Mouse (Mus musculus): ENCODE results near the gene Rfx8.

DNA sequence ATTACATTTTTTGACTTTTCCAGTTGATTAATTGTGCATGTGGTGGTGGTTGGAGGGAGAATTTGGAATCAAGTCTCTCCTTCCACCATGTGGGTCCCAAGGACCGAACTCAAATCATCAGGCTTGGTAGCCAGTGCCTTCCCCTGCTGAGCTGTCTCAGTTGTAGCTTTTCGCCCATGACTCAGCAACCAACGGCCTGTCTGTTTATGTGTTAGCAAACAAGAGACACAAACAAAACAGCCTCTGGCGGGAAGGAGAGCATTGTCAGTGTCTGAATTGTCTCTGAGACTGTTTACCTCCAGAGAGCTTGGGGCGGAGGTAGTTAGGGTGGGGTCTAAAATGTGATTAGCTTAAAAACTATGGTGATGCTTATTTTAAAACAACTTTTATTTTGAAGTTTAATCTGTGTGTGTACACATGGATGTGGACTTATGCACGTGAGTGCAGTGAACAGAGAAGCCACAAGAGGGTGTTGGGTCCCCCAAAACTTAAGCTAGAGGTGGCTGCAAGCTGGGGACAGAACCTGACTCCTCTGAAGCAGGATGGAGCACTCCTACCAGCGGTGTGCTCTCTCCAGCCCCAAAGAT, 56.7 kb downstream of the Rfx8 start:
- TF ChIP-seq CTCF (IDR thresholded peaks at IDR 0.05; ENCODE audit: insufficient read depth, low read length) = no peak
- no peak for TF ChIP-seq POLR2A (IDR thresholded peaks at IDR 0.05; ENCODE audit: borderline replicate concordance, extremely low read depth, low read depth, low read length)
